Mouse (Mus musculus) urinary bladder, postnatal 4 days (tissue): Measurements from ENCODE around the gene Rad51ap2.

Experiments used
- DNase-seq, 2 experiments: peaks; one replicate each; pipeline ENCODE4 v3.0.0; 2021 to 2022; ENCODE audit warnings: low spot score in 2 of 2

The Rad51ap2 gene

GRCm38 (mm10) chr12:11455549-11456194 is at the start of gene Rad51ap2:
Gene Rad51ap2 (plus strand): TSS chr12:11456079.
- peak; percentile 82 to 86 for DNase-seq

GRCm38 (mm10) chr12:11407679-11408078 is 48.2 kb upstream of the Rad51ap2 start:
- no peak for DNase-seq

- DNase-seq: no peak
Measured at GRCm38 (mm10) chr12:11418112-11418511, 37.8 kb upstream of the Rad51ap2 start.

GRCm38 (mm10) chr12:11427396-11427795 is 28.5 kb upstream of the Rad51ap2 start:
- no peak for DNase-seq

- no peak for DNase-seq
Measured at GRCm38 (mm10) chr12:11433126-11433525, 22.8 kb upstream of the Rad51ap2 start.

GRCm38 (mm10) chr12:11433716-11434115 is 22.2 kb upstream of the Rad51ap2 start:
- no peak for DNase-seq

- no peak for DNase-seq
Measured at GRCm38 (mm10) chr12:11434446-11434845, 21.4 kb upstream of the Rad51ap2 start.

GRCm38 (mm10) chr12:11435246-11436022 is 20.4 kb upstream of the Rad51ap2 start:
- no peak for DNase-seq

- DNase-seq: no peak
Measured at GRCm38 (mm10) chr12:11436023-11436350, 19.9 kb upstream of the Rad51ap2 start.

GRCm38 (mm10) chr12:11436497-11437265 is 19.2 kb upstream of the Rad51ap2 start, which contains the start of gene Vsnl1:
Gene Vsnl1 (minus strand): TSS chr12:11436613.
- peak; percentile 72 to 78 for DNase-seq

GRCm38 (mm10) chr12:11437266-11437906 is 18.5 kb upstream of the Rad51ap2 start:
- DNase-seq: peak; percentile 49 to 76

GRCm38 (mm10) chr12:11437907-11438447 is 17.9 kb upstream of the Rad51ap2 start:
- no peak for DNase-seq

- DNase-seq: no peak
Measured at GRCm38 (mm10) chr12:11454146-11454545, 1.7 kb upstream of the Rad51ap2 start.

- DNase-seq: no peak
Measured at GRCm38 (mm10) chr12:11456213-11456612, 334 bp downstream of the Rad51ap2 start.

- no peak for DNase-seq
Measured at GRCm38 (mm10) chr12:11456632-11457031, 753 bp downstream of the Rad51ap2 start.
